Comparison of ENCODE assay signal across 8 mouse cellular contexts in the genomic region with DNA sequence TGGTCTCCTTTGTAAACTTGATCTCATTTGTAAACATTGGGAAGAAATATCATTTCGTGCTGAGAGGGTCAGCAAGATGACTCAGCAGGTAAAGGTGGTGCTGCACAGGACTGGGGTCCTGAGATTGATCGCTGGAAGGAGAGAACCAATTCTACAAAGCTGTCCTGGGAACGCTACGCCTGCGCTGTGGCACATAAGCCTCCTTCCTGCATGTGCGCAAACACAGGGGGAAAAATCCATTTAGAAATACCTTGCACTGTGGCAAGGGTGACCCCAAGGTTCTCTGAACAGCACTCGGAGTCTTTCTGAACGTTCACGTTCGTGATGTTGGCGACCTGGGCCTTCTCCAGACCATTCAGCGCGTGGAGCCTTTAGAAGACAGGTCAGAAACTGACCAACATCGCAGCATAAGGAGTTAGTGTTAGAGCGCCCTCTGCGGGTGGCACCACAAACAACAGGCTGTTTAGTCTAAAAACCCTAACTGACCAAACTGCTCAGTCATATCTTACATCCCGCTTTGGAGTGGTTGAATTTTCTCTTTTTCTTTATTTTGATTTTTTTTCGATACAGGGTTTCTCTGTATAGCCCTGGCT. TPM values are rescaled to one million over a fixed set of nuclear protein-coding genes. Genes with fewer than 3 reads are reported as not detected.
A peak's percentile ranks its signal among the peaks of the same experiment; 100 is the strongest.
DNase-seq lines count a peak whose midpoint lies in the region; ATAC-seq and TF ChIP-seq lines count a peak whose summit lies in the region.

No protein-coding gene starts in this region.

- peaks cover 8% of the 10 kb centered on the region; the same call in 1 of the 2 replicates for H3K4me1 ChIP-seq in heart, embryonic 12.5 days (replicated peaks)
- H3K4me1 ChIP-seq in kidney, postnatal 0 days (replicated peaks; ENCODE audit: insufficient read depth, low read length): no peaks in the 10 kb centered on the region
- peaks cover 3% of the 10 kb centered on the region for H3K4me1 ChIP-seq in liver, embryonic 11.5 days (replicated peaks; ENCODE audit: control insufficient read depth, insufficient read depth, low read length)
- peaks cover 5% of the 10 kb centered on the region for H3K4me1 ChIP-seq in stomach, embryonic 15.5 days

- no peak overlapping the region for H3K9ac ChIP-seq in heart, embryonic 12.5 days
- H3K9ac ChIP-seq in kidney, postnatal 0 days (ENCODE audit: low read depth, low read length): no peak overlapping the region
- 0 out of 2 replicates have a peak overlapping the region, but pooled peaks have one; percentile 6 for H3K9ac ChIP-seq in liver, embryonic 11.5 days (ENCODE audit: low read depth, low read length)
- no peak overlapping the region; the same call in 1 of the 2 replicates for H3K9ac ChIP-seq in stomach, embryonic 15.5 days

- no peak overlapping the region for H3K27ac ChIP-seq in heart, embryonic 12.5 days (ENCODE audit: poor library complexity, severe bottlenecking)
- H3K27ac ChIP-seq in kidney, postnatal 0 days: no peak overlapping the region
- H3K27ac ChIP-seq in liver, embryonic 11.5 days (ENCODE audit: low read depth, low read length): 0 out of 2 replicates have a peak overlapping the region, but pooled peaks have one; percentile 32
- H3K27ac ChIP-seq in stomach, embryonic 15.5 days: no peak overlapping the region

- H3K4me3 ChIP-seq in heart, embryonic 12.5 days: no peak overlapping the region
- H3K4me3 ChIP-seq in kidney, postnatal 0 days (replicated peaks; ENCODE audit: low read depth, low read length): no peak overlapping the region
- no peak overlapping the region for H3K4me3 ChIP-seq in liver, embryonic 11.5 days (ENCODE audit: low read depth, low read length)
- no peak overlapping the region for H3K4me3 ChIP-seq in stomach, embryonic 15.5 days (replicated peaks)

- ATAC-seq in erythroblast, adult 5-6 weeks (replicated peaks; ENCODE audit: low FRiP score, poor library complexity, severe bottlenecking): peak; percentile 93
- ATAC-seq in heart, embryonic 12.5 days (ENCODE audit: insufficient number of reproducible peaks, low FRiP score): peak; percentile 43; the same call in 1 of the 2 replicates
- ATAC-seq in kidney, postnatal 0 days (replicated peaks; ENCODE audit: low FRiP score, low read depth): peak; percentile 53
- peak; percentile 45; the same call in 1 of the 2 replicates for ATAC-seq in liver, embryonic 11.5 days (replicated peaks; ENCODE audit: low FRiP score)
- peak; percentile 41 for ATAC-seq in stomach, embryonic 15.5 days (ENCODE audit: insufficient read depth, low FRiP score, low read depth)

- 29% methylated on average over 18 of the region's 18 CpGs for WGBS in heart, embryonic 12.5 days
- WGBS in kidney, postnatal 0 days: 30% methylated on average over 18 of the region's 18 CpGs
- WGBS in liver, embryonic 11.5 days: 29% methylated on average over 18 of the region's 18 CpGs
- whole genome bisulfite sequencing in stomach, embryonic 15.5 days: 25% methylated on average over 18 of the region's 18 CpGs

- no peaks in the 10 kb centered on the region for H3K9me3 ChIP-seq in heart, embryonic 12.5 days (replicated peaks)
- H3K9me3 ChIP-seq in kidney, postnatal 0 days (replicated peaks; ENCODE audit: low read length): no peaks in the 10 kb centered on the region
- H3K9me3 ChIP-seq in liver, embryonic 11.5 days (ENCODE audit: control insufficient read depth, low read length): no peaks in the 10 kb centered on the region
- H3K9me3 ChIP-seq in stomach, embryonic 15.5 days: no peaks in the 10 kb centered on the region

- TF ChIP-seq CTCF in kidney, postnatal 0 days (IDR thresholded peaks at IDR 0.05; ENCODE audit: low read depth): peak; percentile 93

- H3K4me2 ChIP-seq in heart, embryonic 12.5 days: no peak overlapping the region
- H3K4me2 ChIP-seq in kidney, postnatal 0 days (ENCODE audit: low read length): no peak overlapping the region
- peak overlapping the region; percentile 34 for H3K4me2 ChIP-seq in liver, embryonic 11.5 days
- peak overlapping the region; percentile 24; the same call in 1 of the 2 replicates for H3K4me2 ChIP-seq in stomach, embryonic 15.5 days

- H3K36me3 ChIP-seq in heart, embryonic 12.5 days: no peaks in the 10 kb centered on the region
- H3K36me3 ChIP-seq in kidney, postnatal 0 days (ENCODE audit: insufficient read depth, low read length): no peaks in the 10 kb centered on the region
- H3K36me3 ChIP-seq in liver, embryonic 11.5 days (ENCODE audit: control insufficient read depth, insufficient read depth, low read length): no peaks in the 10 kb centered on the region
- H3K36me3 ChIP-seq in stomach, embryonic 15.5 days: no peaks in the 10 kb centered on the region

- DNase-seq in CD4-positive, CD25-positive, alpha-beta regulatory T cell, adult 2 months (ENCODE audit: low read depth, low spot score): peak; percentile 78
- peak; percentile 88 for DNase-seq in brain, adult 2 months (ENCODE audit: low read depth, low spot score)
- DNase-seq in kidney, postnatal 0 days (ENCODE audit: low spot score): peak; percentile 93
- peak; percentile 77 for DNase-seq in liver, embryonic 11.5 days (ENCODE audit: low spot score)
- DNase-seq in neural tube, embryonic 10.5 days (ENCODE audit: extremely low spot score, low spot score): peak; percentile 92

- H3K27me3 ChIP-seq in heart, embryonic 12.5 days (replicated peaks): no peaks in the 10 kb centered on the region
- no peaks in the 10 kb centered on the region for H3K27me3 ChIP-seq in kidney, postnatal 0 days (ENCODE audit: insufficient read depth, low read length)
- H3K27me3 ChIP-seq in liver, embryonic 11.5 days (replicated peaks; ENCODE audit: control insufficient read depth, insufficient read depth, low read length): no peaks in the 10 kb centered on the region
- no peaks in the 10 kb centered on the region for H3K27me3 ChIP-seq in stomach, embryonic 15.5 days (replicated peaks)

RNA-seq across cellular contexts. Expression of gene Rassf3, which starts 40.0 kb away (rescaled TPM):
- total RNA-seq in erythroblast, adult 5-6 weeks (2015; ENCODE audit: low replicate concordance): 11.7 and 12.5 TPM in 2 replicates
- 7.8 and 12.7 TPM in 2 replicates for total RNA-seq in erythroblast, adult 5-6 weeks (2017; ENCODE audit: low replicate concordance)
- 27.0 and 28.1 TPM in 2 replicates for polyA plus RNA-seq in heart, embryonic 12.5 days (2016; fragmentation: Nextera tagmentation; extraction: Ambion mirVana)
- polyA plus RNA-seq in kidney, postnatal 0 days (2015; fragmentation: Nextera tagmentation; extraction: Ambion mirVana): 11.9 and 12.5 TPM in 2 replicates
- 14.0 and 15.4 TPM in 2 replicates for polyA plus RNA-seq in liver, embryonic 11.5 days (2014; fragmentation: Nextera tagmentation; extraction: Ambion mirVana)
- polyA plus RNA-seq in stomach, embryonic 15.5 days (2015; fragmentation: Nextera tagmentation; extraction: Ambion mirVana): 22.4 and 25.7 TPM in 2 replicates

Comparison
In these comparisons a context has a peak if more than half of its experiments do, and no peak if none do; other contexts are left out.
1. ATAC-seq: peak in every context shown above with its lines; median percentile 93 in erythroblast, adult 5-6 weeks; 53 in kidney, postnatal 0 days; 45 in liver, embryonic 11.5 days; 43 in heart, embryonic 12.5 days; 41 in stomach, embryonic 15.5 days.
2. H3K4me2 ChIP-seq: peak in liver, embryonic 11.5 days (single experiment) and stomach, embryonic 15.5 days (single experiment); none in heart, embryonic 12.5 days (single experiment) and kidney, postnatal 0 days (single experiment).
3. Peak in every context shown above with its lines, with median percentiles within 50 percentile points of each other: DNase-seq.